Mouse (Mus musculus): ENCODE results near the gene Smndc1.
"Not testable (repeated sequence)": the region's sequence is repeated elsewhere in the genome, so short reads cannot be mapped to it uniquely, and the experiment has no call there.

The Smndc1 gene

GRCm38 (mm10) chr19:53412149-53412848 is 21.9 kb upstream of the Smndc1 start:
- peak; percentile 90 for DNase-seq (ENCODE audit: low read depth, low spot score)

GRCm38 (mm10) chr19:53409663-53410307 is 19.4 kb upstream of the Smndc1 start:
- no peak for DNase-seq (ENCODE audit: low read depth, low spot score)

- no peak for DNase-seq (ENCODE audit: low read depth, low spot score)
These were observed 18.0 kb upstream of the Smndc1 start for GRCm38 (mm10) chr19:53408398-53408797.

- DNase-seq (ENCODE audit: low read depth, low spot score): no peak
These were observed 17.0 kb upstream of the Smndc1 start for GRCm38 (mm10) chr19:53407350-53407749.

GRCm38 (mm10) chr19:53405810-53406209 is 15.4 kb upstream of the Smndc1 start:
- DNase-seq (ENCODE audit: low read depth, low spot score): no peak

- DNase-seq (ENCODE audit: low read depth, low spot score): peak; percentile 94
These were observed 14.5 kb upstream of the Smndc1 start for GRCm38 (mm10) chr19:53404837-53405356.

- peak; percentile 85 for DNase-seq (ENCODE audit: low read depth, low spot score)
These were observed 13.9 kb upstream of the Smndc1 start for GRCm38 (mm10) chr19:53404219-53404836.

- DNase-seq (ENCODE audit: low read depth, low spot score): no peak
These were observed 12.5 kb upstream of the Smndc1 start for GRCm38 (mm10) chr19:53402741-53403432.

- DNase-seq (ENCODE audit: low read depth, low spot score): no peak
These were observed 10.1 kb upstream of the Smndc1 start for GRCm38 (mm10) chr19:53400332-53401110.

- DNase-seq (ENCODE audit: low read depth, low spot score): no peak
These were observed 8.8 kb upstream of the Smndc1 start for GRCm38 (mm10) chr19:53399213-53399612.

GRCm38 (mm10) chr19:53397451-53398233 is 7.3 kb upstream of the Smndc1 start:
- no peak for DNase-seq (ENCODE audit: low read depth, low spot score)

GRCm38 (mm10) chr19:53395805-53396204 is 5.4 kb upstream of the Smndc1 start:
- not testable (repeated sequence) for DNase-seq (ENCODE audit: low read depth, low spot score)

- DNase-seq (ENCODE audit: low read depth, low spot score): not testable (repeated sequence)
These were observed 4.6 kb upstream of the Smndc1 start for GRCm38 (mm10) chr19:53394956-53395355.

- DNase-seq (ENCODE audit: low read depth, low spot score): peak; percentile 84
These were observed 4.2 kb upstream of the Smndc1 start for GRCm38 (mm10) chr19:53394552-53394951.

GRCm38 (mm10) chr19:53393646-53394045 is 3.3 kb upstream of the Smndc1 start:
- DNase-seq (ENCODE audit: low read depth, low spot score): no peak

- DNase-seq (ENCODE audit: low read depth, low spot score): no peak
These were observed 2.5 kb upstream of the Smndc1 start for GRCm38 (mm10) chr19:53392781-53393343.

- no peak for DNase-seq (ENCODE audit: low read depth, low spot score)
These were observed 1.4 kb upstream of the Smndc1 start for GRCm38 (mm10) chr19:53391787-53392186.

- no peak for DNase-seq (ENCODE audit: low read depth, low spot score)
These were observed 1.0 kb upstream of the Smndc1 start for GRCm38 (mm10) chr19:53391386-53391785.

GRCm38 (mm10) chr19:53389851-53390431 is 437 bp downstream of the Smndc1 start:
- no peak for DNase-seq (ENCODE audit: low read depth, low spot score)

- DNase-seq (ENCODE audit: low read depth, low spot score): no peak
These were observed 961 bp downstream of the Smndc1 start for GRCm38 (mm10) chr19:53389417-53389816.
